Mouse (Mus musculus) brain, adult 10 weeks (tissue): ENCODE measurements around the gene Ackr3. TPM values are rescaled to one million over a fixed set of nuclear protein-coding genes. Genes with fewer than 3 reads are reported as not detected.

Experiments
- polyA plus RNA-seq: library from polyadenylated mRNA; stranded (reverse); fragments of 350-450 nt; fragmentation: Illumina TruSeq; extraction: RNeasy Lipid Tissue Mini Kit (QIAGEN cat#74804); gene quantifications from one replicate; pipeline ENCODE4 v1.2.3, GENCODE M21; 2015; ENCODE audit warnings: low read depth, low replicate concordance

Gene Ackr3
- polyA plus RNA-seq: 9.1 TPM

GRCm38 (mm10) chr1:90203783-90204690 lies at the start of gene Ackr3:
Gene Ackr3, plus strand, starts transcription at chr1:90203980.

Other genes with a start within 250 kb of the Ackr3 start
- 1.5 TPM for gene Asb18, start 189.3 kb upstream of the Ackr3 start, polyA plus RNA-seq
- 1.2 TPM for gene Iqca, start 50.6 kb upstream of the Ackr3 start, polyA plus RNA-seq